Mouse (Mus musculus): ENCODE measurements at regions not wholly inside any gene's neighbourhood (a gene's known extent, or its start where the extent isn't known, plus 50 kb on each side); places are given as distances from the start of the nearest gene placed in this dataset.
A peak's percentile ranks its signal among the peaks of the same experiment; 100 is the strongest.

DNA sequence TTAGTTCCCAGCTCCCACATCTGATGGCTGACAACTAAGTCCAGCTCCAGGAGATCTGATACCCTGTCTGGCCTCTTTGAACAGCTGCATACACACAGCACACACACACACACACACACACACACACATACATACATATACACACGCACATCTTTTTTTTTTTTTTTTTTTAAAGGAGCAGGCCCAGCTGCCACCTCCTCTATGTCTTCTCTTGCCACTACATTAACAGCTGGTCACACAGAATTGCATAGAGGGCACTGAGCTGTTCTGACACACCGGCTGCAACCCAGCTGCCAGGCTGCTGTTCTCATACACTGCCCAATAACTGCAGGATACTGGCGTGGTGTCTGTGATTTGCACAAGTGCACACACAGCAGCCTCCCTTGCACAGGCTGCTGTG lies 64.6 kb upstream of the Ctnnb1 start:
- Histone ChIP-seq H3K4me1 (ENCODE audit: control insufficient read depth in 1 of 2, insufficient read depth in 2 of 2, low read length in 2 of 2) (peaks cover 19 to 30% of the 10 kb centered on the region in 2 experiments), H3K27me3 (ENCODE audit: control insufficient read depth in 1 of 2, insufficient read depth in 2 of 2, low read length in 2 of 2) (no peaks in the 10 kb centered on the region), H3K4me3 (ENCODE audit: control insufficient read depth in 1 of 2, insufficient read depth in 1 of 2, low read depth in 2 of 2, low read length in 2 of 2) (no peak overlapping the region), H3K27ac (ENCODE audit: control insufficient read depth, low read depth, low read length) (no peak overlapping the region), H3K36me3 (ENCODE audit: control insufficient read depth in 1 of 2, insufficient read depth in 2 of 2, low read length in 2 of 2) (peaks cover 0 to 23% of the 10 kb centered on the region in 2 experiments; a peak in 2 of 4 replicates), H3K9ac (ENCODE audit: control insufficient read depth, low read depth, low read length, poor library complexity, severe bottlenecking) (no peak overlapping the region), H3K9me3 (replicated peaks; ENCODE audit: insufficient read depth, low read length) (no peaks in the 10 kb centered on the region), H3K79me2 (ENCODE audit: control insufficient read depth, insufficient read depth, low read length, poor library complexity) (no peaks in the 10 kb centered on the region)
- TF ChIP-seq CTCF (IDR thresholded peaks at IDR 0.05 in 2 of 3, conservative IDR thresholded peaks at IDR 0.05 in 1 of 3; ENCODE audit: control insufficient read depth in 1 of 3, insufficient read depth in 1 of 3, low read depth in 2 of 3, low read length in 3 of 3, poor library complexity in 1 of 3, severe bottlenecking in 1 of 3) = no peak
- TF ChIP-seq ZNF384 (IDR thresholded peaks at IDR 0.05; ENCODE audit: low read depth, low read length) = peak; percentile 45; the same call in 1 of the 2 replicates
- no peak for DNase-seq (ENCODE audit: low read depth, low spot score)

GRCm38 (mm10) chr9:120866251-120866650 lies 62.8 kb upstream of the Ctnnb1 start:
- Histone ChIP-seq H3K27ac (ENCODE audit: control insufficient read depth, low read depth, low read length) (peak overlapping the region; percentile 52), H3K9ac (ENCODE audit: control insufficient read depth, low read depth, low read length, poor library complexity, severe bottlenecking) (no peak overlapping the region), H3K9me3 (replicated peaks; ENCODE audit: insufficient read depth, low read length) (no peaks in the 10 kb centered on the region), H3K4me1 (ENCODE audit: control insufficient read depth in 1 of 2, insufficient read depth in 2 of 2, low read length in 2 of 2) (peaks cover 19 to 30% of the 10 kb centered on the region in 2 experiments), H3K36me3 (ENCODE audit: control insufficient read depth in 1 of 2, insufficient read depth in 2 of 2, low read length in 2 of 2) (peaks cover 0 to 23% of the 10 kb centered on the region in 2 experiments; a peak in 2 of 4 replicates), H3K79me2 (ENCODE audit: control insufficient read depth, insufficient read depth, low read length, poor library complexity) (no peaks in the 10 kb centered on the region), H3K4me3 (ENCODE audit: control insufficient read depth in 1 of 2, insufficient read depth in 1 of 2, low read depth in 2 of 2, low read length in 2 of 2) (no peak overlapping the region), H3K27me3 (ENCODE audit: control insufficient read depth in 1 of 2, insufficient read depth in 2 of 2, low read length in 2 of 2) (no peaks in the 10 kb centered on the region)
- TF ChIP-seq CHD2 (IDR thresholded peaks at IDR 0.05; ENCODE audit: low read length) (no peak), ELF1 (IDR thresholded peaks at IDR 0.05; ENCODE audit: low read depth, low read length) (no peak), MAFK (IDR thresholded peaks at IDR 0.05; ENCODE audit: borderline replicate concordance, low read depth, low read length) (no peak), USF2 (IDR thresholded peaks at IDR 0.05; ENCODE audit: borderline replicate concordance in 1 of 2, insufficient read depth in 1 of 2, low read depth in 1 of 2, low read length in 2 of 2) (no peak), USF1 (IDR thresholded peaks at IDR 0.05; ENCODE audit: low read depth, low read length) (no peak), MYC (IDR thresholded peaks at IDR 0.05; ENCODE audit: low read depth, low read length) (no peak), POLR2AphosphoS5 (IDR thresholded peaks at IDR 0.05; ENCODE audit: borderline replicate concordance, low read depth, low read length) (no peak), GABPA (IDR thresholded peaks at IDR 0.05; ENCODE audit: low read depth, low read length) (no peak), ETS1 (IDR thresholded peaks at IDR 0.05; ENCODE audit: low read depth, low read length) (no peak), POLR2A (IDR thresholded peaks at IDR 0.05; ENCODE audit: control insufficient read depth in 1 of 2, insufficient read depth in 1 of 2, low read depth in 1 of 2, low read length in 2 of 2, poor library complexity in 1 of 2) (no peak), HCFC1 (IDR thresholded peaks at IDR 0.05; ENCODE audit: low read depth, low read length) (no peak), CHD1 (IDR thresholded peaks at IDR 0.05; ENCODE audit: low read depth, low read length) (no peak), KAT2A (conservative IDR thresholded peaks at IDR 0.05; ENCODE audit: low read depth, low read length) (no peak), ZNF384 (IDR thresholded peaks at IDR 0.05; ENCODE audit: low read depth, low read length) (no peak), NRF1 (IDR thresholded peaks at IDR 0.05; ENCODE audit: insufficient read depth, low read depth, low read length, poor library complexity, severe bottlenecking) (no peak), ZC3H11A (IDR thresholded peaks at IDR 0.05; ENCODE audit: low read depth, low read length) (no peak)
- peak; percentile 20 for DNase-seq (ENCODE audit: low read depth, low spot score)
